Mouse (Mus musculus): Measurements from ENCODE around the gene Tacc2. TPM values are rescaled to one million over a fixed set of nuclear protein-coding genes. Genes with fewer than 3 reads are reported as not detected.
A peak's percentile ranks its signal among the peaks of the same experiment; 100 is the strongest.

The Tacc2 gene
- polyA plus RNA-seq, 1 experiment from 2014 or later = 85.5 TPM

DNA sequence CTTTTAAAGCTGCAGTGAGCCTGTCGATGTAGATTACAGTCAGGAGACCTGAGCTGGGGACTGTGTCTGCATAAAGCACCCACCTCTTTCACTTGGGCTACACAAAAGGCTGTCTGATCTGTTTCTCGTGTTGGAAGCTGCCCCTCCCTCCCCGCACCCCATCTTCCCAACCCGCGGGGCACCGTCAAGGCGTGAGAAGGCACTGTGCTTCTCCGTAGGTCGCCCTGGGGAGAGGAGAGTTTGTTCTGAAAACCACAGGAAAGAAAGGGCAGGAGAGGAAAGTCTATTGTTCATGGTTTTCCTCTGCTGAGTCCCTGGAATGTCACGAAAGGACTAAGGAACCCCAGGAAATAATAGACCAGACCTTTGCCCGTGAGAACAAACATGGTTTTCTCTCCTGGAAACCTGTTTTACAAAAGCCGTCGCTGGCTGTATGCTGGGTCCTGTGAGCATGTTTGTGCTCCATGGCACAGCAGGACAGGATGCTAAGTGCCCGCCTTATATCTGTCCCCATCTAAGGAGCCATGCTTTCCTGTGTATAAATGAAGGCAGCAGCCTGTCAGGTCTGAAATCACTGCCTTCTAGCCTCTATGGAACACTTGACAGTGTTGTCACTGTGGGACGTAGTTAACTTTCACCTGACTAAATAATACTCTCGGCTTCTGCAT, 142.8 kb downstream of the Tacc2 start:
- Histone ChIP-seq H3K9me3 (no peaks in the 10 kb centered on the region), H3K4me2 (replicated peaks) (no peak overlapping the region; the same call in 1 of the 2 replicates), H3K27me3 (replicated peaks) (no peaks in the 10 kb centered on the region), H3K4me1 (peaks cover 26% of the 10 kb centered on the region), H3K27ac (no peak overlapping the region; the same call in 1 of the 2 replicates), H3K4me3 (no peak overlapping the region), H3K9ac (no peak overlapping the region), H3K36me3 (peaks cover 48% of the 10 kb centered on the region)
- WGBS = 16% methylated on average over 16 of the region's 16 CpGs
- ATAC-seq (ENCODE audit: low FRiP score, low read depth) = no peak

DNA sequence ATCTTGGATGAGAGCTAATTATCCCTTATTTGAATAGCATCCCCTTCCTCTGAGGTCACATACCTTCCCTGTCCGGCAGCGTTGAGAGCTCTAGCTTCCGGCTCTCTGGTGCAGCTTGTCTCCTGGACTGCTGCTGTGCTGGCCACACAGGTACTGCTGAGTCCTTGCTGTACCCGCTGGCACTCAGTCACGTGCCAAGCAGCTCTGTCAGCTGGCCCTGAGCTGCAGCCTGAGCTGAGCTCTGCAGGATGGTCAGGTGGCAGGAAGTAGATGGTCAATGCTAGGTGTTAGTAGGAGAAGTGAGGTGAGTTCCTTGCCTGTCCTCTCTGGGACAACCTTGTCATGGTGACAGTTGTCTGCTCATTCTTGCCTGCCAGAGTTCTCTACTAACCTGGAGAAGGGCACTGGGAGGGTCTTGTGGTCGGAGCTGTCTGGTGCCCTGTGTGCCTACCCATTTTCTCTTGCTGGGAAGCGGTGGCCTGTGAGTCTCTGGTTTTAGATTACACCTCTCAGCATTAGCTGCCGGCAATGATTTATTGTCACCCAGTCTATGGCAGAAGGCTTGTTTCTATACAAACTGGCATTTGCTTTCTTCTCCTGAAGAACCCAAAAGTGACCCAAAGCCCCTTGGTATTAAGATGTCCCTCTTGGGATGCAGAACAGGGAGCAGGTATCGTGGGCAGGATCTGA, 143.6 kb downstream of the Tacc2 start:
- Histone ChIP-seq H3K4me1 (peaks cover 21% of the 10 kb centered on the region), H3K9ac (no peak overlapping the region), H3K27me3 (replicated peaks) (no peaks in the 10 kb centered on the region), H3K4me2 (replicated peaks) (no peak overlapping the region), H3K4me3 (no peak overlapping the region), H3K36me3 (peaks cover 54% of the 10 kb centered on the region), H3K27ac (no peak overlapping the region), H3K9me3 (no peaks in the 10 kb centered on the region)
- WGBS = 70% methylated on average over 9 of the region's 9 CpGs
- ATAC-seq (ENCODE audit: low FRiP score, low read depth) = no peak

DNA sequence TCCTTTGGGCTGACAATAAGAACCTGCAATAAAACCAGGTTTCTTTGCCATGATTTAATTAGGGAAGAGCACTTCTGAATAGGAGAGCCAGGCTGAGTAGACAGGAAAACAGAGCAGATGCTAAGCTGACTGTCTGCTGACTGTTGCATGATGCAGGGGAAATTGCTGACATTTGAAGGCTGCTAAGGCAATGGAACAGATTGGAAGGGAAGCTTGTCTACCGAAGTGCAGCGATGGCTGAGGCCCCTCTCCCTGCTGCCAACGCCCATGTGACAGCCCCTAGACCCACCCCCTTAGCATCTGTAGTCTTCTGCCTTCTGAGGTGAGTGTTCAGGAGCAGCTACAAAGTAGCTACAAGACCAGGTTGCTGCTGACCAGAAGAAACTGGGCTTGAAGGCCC, 148.9 kb downstream of the Tacc2 start:
- H3K4me1 ChIP-seq = peaks cover 2% of the 10 kb centered on the region; the same call in 1 of the 2 replicates
- ATAC-seq (ENCODE audit: low FRiP score, low read depth) = no peak
- no peak overlapping the region for H3K4me3 ChIP-seq
- no peak overlapping the region for H3K27ac ChIP-seq
- H3K36me3 ChIP-seq = peaks cover 52% of the 10 kb centered on the region
- 74% methylated on average over 3 of the region's 3 CpGs for WGBS
- H3K9ac ChIP-seq = no peak overlapping the region
- no peaks in the 10 kb centered on the region for H3K9me3 ChIP-seq
- no peaks in the 10 kb centered on the region for H3K27me3 ChIP-seq (replicated peaks)
- H3K4me2 ChIP-seq (replicated peaks) = no peak overlapping the region

DNA sequence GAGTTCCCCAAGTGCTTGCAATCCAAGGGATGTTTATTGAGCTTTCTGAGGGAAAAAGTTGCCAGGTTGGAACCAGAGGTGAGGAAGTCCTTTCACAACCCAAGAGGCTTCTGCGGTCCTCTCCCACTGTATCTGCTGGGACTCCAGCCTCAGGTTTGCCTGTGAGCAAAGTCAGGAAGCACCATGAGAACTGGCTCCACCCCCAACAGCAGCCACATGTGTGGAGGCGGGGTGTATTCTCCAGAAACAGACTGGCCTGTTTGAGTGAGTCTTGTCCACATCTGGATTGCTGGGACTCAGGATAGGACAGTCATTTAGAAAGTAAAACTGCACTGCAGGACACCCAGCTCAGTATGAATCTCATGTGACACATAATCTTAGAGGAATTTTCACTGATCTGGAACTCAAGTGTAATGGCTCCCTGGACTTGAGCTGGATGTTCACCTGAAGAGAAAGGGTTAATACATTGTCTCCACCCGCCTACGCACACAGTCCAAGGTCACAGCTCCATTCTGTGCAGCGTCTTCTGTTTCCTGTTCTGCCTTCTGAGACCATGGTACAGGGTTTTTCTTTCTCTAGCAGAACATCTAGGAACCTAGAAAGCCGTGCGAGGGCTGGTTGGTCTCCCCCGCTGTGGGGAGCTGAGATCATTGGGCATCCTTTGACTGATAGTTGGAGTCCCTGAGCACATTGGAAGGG, 149.6 kb downstream of the Tacc2 start:
- no peaks in the 10 kb centered on the region for H3K27me3 ChIP-seq (replicated peaks)
- H3K4me3 ChIP-seq = no peak overlapping the region
- H3K9ac ChIP-seq = no peak overlapping the region
- no peak overlapping the region for H3K4me2 ChIP-seq (replicated peaks)
- H3K36me3 ChIP-seq = peaks cover 52% of the 10 kb centered on the region
- no peaks in the 10 kb centered on the region for H3K9me3 ChIP-seq
- peaks cover 8% of the 10 kb centered on the region; the same call in 1 of the 2 replicates for H3K4me1 ChIP-seq
- ATAC-seq (ENCODE audit: low FRiP score, low read depth) = no peak
- WGBS = 77% methylated on average over 8 of the region's 8 CpGs
- no peak overlapping the region for H3K27ac ChIP-seq

DNA sequence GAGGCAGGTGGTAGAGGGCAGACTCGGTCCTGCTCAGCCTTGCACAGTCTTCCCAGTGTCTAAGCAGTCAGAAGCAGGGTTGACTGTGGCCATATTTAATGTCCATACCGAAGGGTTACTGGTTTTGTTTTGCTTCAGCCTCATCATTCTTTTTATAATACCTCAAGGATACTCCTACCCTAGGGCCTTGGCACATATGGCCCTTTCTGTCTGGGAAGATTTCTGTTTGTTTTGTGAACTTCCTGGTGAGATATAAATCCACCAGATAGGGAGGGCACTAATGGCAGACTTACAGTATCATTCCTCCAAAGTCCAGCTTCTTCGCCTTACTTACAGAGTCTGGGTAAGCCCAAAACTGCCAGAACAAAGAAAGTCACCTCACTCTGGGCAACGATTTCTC, 150.3 kb downstream of the Tacc2 start:
- H3K4me1 ChIP-seq = peaks cover 12% of the 10 kb centered on the region; the same call in 1 of the 2 replicates
- 96% methylated on average over 4 of the region's 4 CpGs for WGBS
- no peaks in the 10 kb centered on the region for H3K27me3 ChIP-seq (replicated peaks)
- H3K9me3 ChIP-seq = no peaks in the 10 kb centered on the region
- H3K36me3 ChIP-seq = peaks cover 52% of the 10 kb centered on the region
- H3K27ac ChIP-seq = no peak overlapping the region
- no peak for ATAC-seq (ENCODE audit: low FRiP score, low read depth)
- H3K4me2 ChIP-seq (replicated peaks) = no peak overlapping the region
- H3K4me3 ChIP-seq = no peak overlapping the region
- no peak overlapping the region for H3K9ac ChIP-seq

DNA sequence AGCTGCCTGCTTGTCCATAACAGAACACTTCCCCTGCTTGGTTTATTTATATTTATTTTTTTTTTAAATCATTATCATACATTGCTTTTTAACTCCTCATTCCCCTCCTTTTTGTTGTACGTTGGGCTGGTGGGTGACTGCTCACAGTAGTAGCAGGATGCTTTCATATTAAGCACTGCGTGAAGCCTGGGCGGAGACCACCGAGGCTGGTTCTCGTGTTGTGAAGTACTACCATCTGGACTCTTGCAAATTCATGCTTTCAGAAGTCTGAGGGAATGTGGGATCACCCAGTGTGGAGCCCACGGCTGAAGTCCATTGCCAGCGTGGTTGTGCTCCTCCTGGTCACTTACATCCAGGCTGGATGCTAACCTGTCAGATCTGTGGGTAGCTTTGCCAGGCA, 154.6 kb downstream of the Tacc2 start:
- H3K4me1 ChIP-seq = peaks cover 18% of the 10 kb centered on the region
- no peak overlapping the region; the same call in 1 of the 2 replicates for H3K27ac ChIP-seq
- H3K4me2 ChIP-seq (replicated peaks) = no peak overlapping the region
- no peaks in the 10 kb centered on the region for H3K27me3 ChIP-seq (replicated peaks)
- 76% methylated on average over 7 of the region's 7 CpGs for WGBS
- no peaks in the 10 kb centered on the region for H3K9me3 ChIP-seq
- peaks cover 56% of the 10 kb centered on the region for H3K36me3 ChIP-seq
- ATAC-seq (ENCODE audit: low FRiP score, low read depth) = no peak
- H3K4me3 ChIP-seq = no peak overlapping the region
- no peak overlapping the region for H3K9ac ChIP-seq

GRCm38 (mm10) chr7:130732908-130733307, 155.7 kb downstream of the Tacc2 start:
- no peak overlapping the region for H3K4me2 ChIP-seq (replicated peaks)
- H3K36me3 ChIP-seq = peaks cover 63% of the 10 kb centered on the region
- H3K9ac ChIP-seq = no peak overlapping the region
- no peak overlapping the region for H3K4me3 ChIP-seq
- H3K27me3 ChIP-seq (replicated peaks) = no peaks in the 10 kb centered on the region
- H3K27ac ChIP-seq = peak overlapping the region; percentile 26; the same call in 1 of the 2 replicates
- peaks cover 18% of the 10 kb centered on the region for H3K4me1 ChIP-seq
- no peaks in the 10 kb centered on the region for H3K9me3 ChIP-seq
- WGBS = 50% methylated on average over 6 of the region's 6 CpGs
- ATAC-seq (ENCODE audit: low FRiP score, low read depth) = 0 out of 2 replicates have a peak, but pooled peaks have one; percentile 17

- Histone ChIP-seq H3K9me3 (no peaks in the 10 kb centered on the region), H3K27ac (no peak overlapping the region), H3K4me1 (peaks cover 18% of the 10 kb centered on the region), H3K36me3 (peaks cover 63% of the 10 kb centered on the region), H3K4me3 (no peak overlapping the region), H3K27me3 (replicated peaks) (no peaks in the 10 kb centered on the region), H3K9ac (no peak overlapping the region), H3K4me2 (replicated peaks) (no peak overlapping the region)
- 92% methylated on average over 8 of the region's 8 CpGs for WGBS
- ATAC-seq (ENCODE audit: low FRiP score, low read depth) = no peak
These were observed 156.2 kb downstream of the Tacc2 start for GRCm38 (mm10) chr7:130733423-130733822.

GRCm38 (mm10) chr7:130734195-130734787, 157.1 kb downstream of the Tacc2 start:
- Histone ChIP-seq H3K9ac (no peak overlapping the region), H3K9me3 (no peaks in the 10 kb centered on the region), H3K27ac (no peak overlapping the region), H3K4me1 (peaks cover 18% of the 10 kb centered on the region), H3K27me3 (replicated peaks) (no peaks in the 10 kb centered on the region), H3K4me3 (no peak overlapping the region), H3K36me3 (peaks cover 63% of the 10 kb centered on the region), H3K4me2 (replicated peaks) (no peak overlapping the region)
- WGBS = 97% methylated on average over 2 of the region's 2 CpGs
- ATAC-seq (ENCODE audit: low FRiP score, low read depth) = no peak

DNA sequence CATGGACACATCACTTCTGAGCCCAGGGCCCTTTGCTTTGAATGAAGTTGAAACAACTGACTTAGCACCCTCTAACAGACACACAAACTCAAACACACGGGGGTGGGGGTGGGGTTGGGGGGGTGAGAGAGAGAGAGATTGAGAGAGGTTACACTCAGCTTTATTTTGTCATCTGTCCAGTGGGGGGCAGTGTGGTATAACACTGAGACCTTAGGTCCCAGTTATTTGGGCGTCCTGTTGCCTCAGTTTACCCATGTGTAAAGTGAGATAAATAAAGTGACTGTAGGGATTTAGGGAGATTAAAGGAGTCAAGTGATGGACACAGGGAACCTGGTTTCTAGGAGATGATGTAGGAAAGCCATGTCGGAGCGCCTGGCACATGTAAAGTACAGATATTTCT, 163.9 kb downstream of the Tacc2 start:
- no peaks in the 10 kb centered on the region for H3K9me3 ChIP-seq
- H3K36me3 ChIP-seq = peaks cover 98% of the 10 kb centered on the region
- no peaks in the 10 kb centered on the region for H3K4me1 ChIP-seq
- H3K27ac ChIP-seq = no peak overlapping the region
- H3K4me2 ChIP-seq (replicated peaks) = no peak overlapping the region
- no peak for ATAC-seq (ENCODE audit: low FRiP score, low read depth)
- H3K27me3 ChIP-seq (replicated peaks) = no peaks in the 10 kb centered on the region
- no peak overlapping the region for H3K9ac ChIP-seq
- H3K4me3 ChIP-seq = no peak overlapping the region
- WGBS = 86% methylated on average over 4 of the region's 4 CpGs

- H3K4me3 ChIP-seq = no peak overlapping the region
- H3K27me3 ChIP-seq (replicated peaks) = no peaks in the 10 kb centered on the region
- no peak overlapping the region for H3K27ac ChIP-seq
- WGBS = 79% methylated on average over 9 of the region's 9 CpGs
- no peak for ATAC-seq (ENCODE audit: low FRiP score, low read depth)
- no peaks in the 10 kb centered on the region for H3K9me3 ChIP-seq
- H3K4me2 ChIP-seq (replicated peaks) = no peak overlapping the region
- peaks cover 90% of the 10 kb centered on the region for H3K36me3 ChIP-seq
- H3K9ac ChIP-seq = no peak overlapping the region
- 0 out of 2 replicates have a peak, but pooled peaks cover 4% of the 10 kb centered on the region for H3K4me1 ChIP-seq
These were observed 166.2 kb downstream of the Tacc2 start for GRCm38 (mm10) chr7:130743239-130744025.

Data from neural tube, embryonic 12.5 days (tissue).